Mouse (Mus musculus) intestine, embryonic 16.5 days (tissue): ENCODE data around the gene Rmi2. TPM values are rescaled to one million over a fixed set of nuclear protein-coding genes. Genes with fewer than 3 reads are reported as not detected.
"Not testable (repeated sequence)": the region's sequence is repeated elsewhere in the genome, so short reads cannot be mapped to it uniquely, and the experiment has no call there.

Experiments
- ATAC-seq: fragments of 200-750 bp; cut with Nextera tagmentation; 2 replicates; pipeline ENCODE4 v1.8.0; 2017; ENCODE audit warnings: moderate TSS enrichment, moderate library complexity
- H3K27ac ChIP-seq: fragments of 300-500 bp; sonication (generic); 2 replicates; pipeline ENCODE4 v1.5.1; 2014; ENCODE audit warnings: mild to moderate bottlenecking, low read length
- H3K27me3 ChIP-seq: fragments of 300-500 bp; sonication (generic); replicated peaks from 2 replicates; pipeline ENCODE4 v1.6.1; 2014; ENCODE audit warnings: low read length, control low read depth, mixed read lengths; ENCODE audit not compliant: control insufficient read depth, insufficient read depth
- H3K36me3 ChIP-seq: fragments of 300-500 bp; sonication (generic); 2 replicates; pipeline ENCODE4 v1.6.1; 2014; ENCODE audit warnings: low read length, control low read depth; ENCODE audit not compliant: control insufficient read depth, insufficient read depth
- H3K4me1 ChIP-seq: fragments of 300-500 bp; sonication (generic); 2 replicates; pipeline ENCODE4 v1.6.1; 2014; ENCODE audit warnings: low read length, control low read depth, mixed read lengths; ENCODE audit not compliant: control insufficient read depth, insufficient read depth
- H3K4me2 ChIP-seq: fragments of 300-500 bp; sonication (generic); 2 replicates; pipeline ENCODE4 v1.6.1; 2014; ENCODE audit warnings: low read depth, low read length, control low read depth
- H3K4me3 ChIP-seq: fragments of 300-500 bp; sonication (generic); 2 replicates; pipeline ENCODE4 v1.5.1; 2014; ENCODE audit warnings: mild to moderate bottlenecking, low read length
- H3K9ac ChIP-seq: fragments of 300-500 bp; sonication (generic); 2 replicates; pipeline ENCODE4 v1.6.1; 2014; ENCODE audit warnings: low read depth, low read length
- H3K9me3 ChIP-seq: fragments of 300-500 bp; sonication (generic); 2 replicates; pipeline ENCODE4 v1.6.1; 2016; ENCODE audit warnings: low read length, control low read depth; ENCODE audit not compliant: control insufficient read depth
- WGBS: fragments of 180-500 bp; shearing (Covaris S2); extraction: QIAGEN DNeasy Blood & Tissue Kit; methylation state at CpG from one replicate; pipeline ENCODE4 v1.1.7; 2014; 5-methylcytosine and 5-hydroxymethylcytosine counted together
- polyA plus RNA-seq: library from polyadenylated mRNA; unstranded; fragments of >200 nt; fragmentation: Nextera tagmentation; extraction: Ambion mirVana; gene quantifications from 2 replicates; pipeline ENCODE4 v1.2.1, GENCODE M21; 2015

Rmi2 gene
- polyA plus RNA-seq, 1 experiment from 2014 or later: 2.4 TPM

DNA sequence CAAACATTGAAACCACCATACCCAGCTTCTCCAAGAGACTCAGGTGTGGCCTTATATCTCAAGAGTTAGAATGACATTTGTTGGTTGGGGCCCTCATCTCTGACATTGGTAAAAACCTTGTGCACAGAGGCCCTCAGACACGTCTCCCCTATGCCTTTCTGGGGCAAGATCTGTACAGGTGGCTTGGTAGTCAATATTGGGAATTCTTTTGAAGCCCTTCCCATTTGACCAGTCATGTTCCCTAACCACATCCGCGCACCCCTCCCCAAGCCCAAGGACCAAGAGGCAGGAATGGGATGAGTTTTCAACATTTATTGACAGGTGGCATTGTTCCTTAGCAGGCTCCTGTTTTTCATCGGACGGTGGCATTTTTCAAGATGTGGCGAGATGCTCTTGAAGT lies 38.8 kb upstream of the Rmi2 start, which contains the start of gene Prm2:
TSS of gene Prm2 (minus strand) at position 101 of the 400 bp plus-strand sequence.
- 77% methylated on average over 6 of the region's 6 CpGs for WGBS
- no peak for ATAC-seq

DNA sequence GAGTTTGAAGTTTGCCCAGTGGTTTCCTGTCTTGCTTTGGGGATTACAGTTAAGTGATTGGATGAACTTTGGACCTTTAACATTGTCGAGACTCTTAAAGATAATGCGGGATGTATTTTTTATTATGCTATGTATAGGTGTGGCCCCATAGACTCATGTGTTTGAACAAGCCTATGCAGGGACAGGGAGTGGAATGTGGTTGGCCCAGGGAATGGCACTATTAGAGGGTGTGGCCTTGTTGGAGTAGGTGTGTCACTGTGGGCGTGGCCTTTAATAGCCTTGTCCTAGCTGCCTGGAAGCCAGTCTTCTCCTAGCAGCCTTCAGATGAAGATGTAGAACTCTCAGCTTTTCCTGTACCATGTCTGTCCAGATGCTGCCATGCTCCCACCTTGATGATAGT lies 32.4 kb upstream of the Rmi2 start:
- not testable (repeated sequence) for H3K4me3 ChIP-seq
- ATAC-seq: peak; percentile 97

More for the DNA sequence above, 38.8 kb upstream of the Rmi2 start, which contains the start of gene Prm2:
- Histone ChIP-seq H3K27me3 (peaks cover 4% of the 10 kb centered on the region; the same call in 1 of the 2 replicates), H3K36me3 (no peaks in the 10 kb centered on the region), H3K4me2 (no peak within 1 kb of the TSS), H3K9me3 (no peaks in the 10 kb centered on the region), H3K27ac (no peak within 1 kb of the TSS), H3K4me1 (no peaks in the 10 kb centered on the region), H3K9ac (no peak within 1 kb of the TSS), H3K4me3 (no peak within 1 kb of the TSS)

GRCm38 (mm10) chr16:10805789-10806527 lies 28.9 kb upstream of the Rmi2 start, which contains the start of gene Prm1:
Gene Prm1, minus strand, starts transcription at chr16:10805839.
- no peak within 1 kb of the TSS for H3K4me3 ChIP-seq
- ATAC-seq: no peak
- H3K9me3 ChIP-seq: no peaks in the 10 kb centered on the region
- H3K4me1 ChIP-seq: no peaks in the 10 kb centered on the region
- no peak within 1 kb of the TSS for H3K9ac ChIP-seq
- WGBS: 85% methylated on average over 10 of the region's 10 CpGs
- H3K4me2 ChIP-seq: no peak within 1 kb of the TSS
- no peak within 1 kb of the TSS for H3K27ac ChIP-seq
- H3K36me3 ChIP-seq: no peaks in the 10 kb centered on the region
- H3K27me3 ChIP-seq: no peaks in the 10 kb centered on the region

More for the DNA sequence above, 32.4 kb upstream of the Rmi2 start:
- not testable (repeated sequence) for H3K27me3 ChIP-seq, H3K4me1 ChIP-seq, H3K27ac ChIP-seq, H3K4me2 ChIP-seq, H3K9ac ChIP-seq, H3K9me3 ChIP-seq, H3K36me3 ChIP-seq
- 60% methylated on average over 3 of the region's 3 CpGs for WGBS

DNA sequence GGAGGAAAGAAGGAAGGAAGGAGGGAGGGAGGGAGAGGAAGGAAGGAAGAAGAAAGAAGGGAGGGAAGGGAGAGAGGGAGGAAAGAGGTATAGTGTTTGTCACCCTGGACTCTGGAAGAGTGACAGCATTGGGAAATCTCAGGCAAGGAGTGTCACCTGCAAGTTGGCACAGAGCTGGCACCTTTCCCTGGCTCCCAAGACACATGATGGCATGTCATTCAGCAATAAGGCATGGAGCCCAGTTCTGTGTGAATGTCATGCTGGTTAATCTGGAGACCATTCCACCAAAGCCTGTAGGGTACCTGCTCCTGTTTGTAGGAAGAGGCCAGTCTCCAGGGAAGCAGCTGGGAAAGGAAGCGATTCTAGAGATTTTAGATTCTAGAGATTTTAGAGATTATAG lies 24.5 kb upstream of the Rmi2 start:
- 95% methylated on average over 1 of the region's 1 CpGs for whole genome bisulfite sequencing
- Histone ChIP-seq H3K4me3 (no peak overlapping the region), H3K4me2 (no peak overlapping the region), H3K4me1 (0 out of 2 replicates have a peak, but pooled peaks cover 3% of the 10 kb centered on the region), H3K27ac (no peak overlapping the region), H3K9me3 (no peaks in the 10 kb centered on the region), H3K27me3 (no peaks in the 10 kb centered on the region), H3K36me3 (no peaks in the 10 kb centered on the region), H3K9ac (no peak overlapping the region)
- ATAC-seq: no peak

DNA sequence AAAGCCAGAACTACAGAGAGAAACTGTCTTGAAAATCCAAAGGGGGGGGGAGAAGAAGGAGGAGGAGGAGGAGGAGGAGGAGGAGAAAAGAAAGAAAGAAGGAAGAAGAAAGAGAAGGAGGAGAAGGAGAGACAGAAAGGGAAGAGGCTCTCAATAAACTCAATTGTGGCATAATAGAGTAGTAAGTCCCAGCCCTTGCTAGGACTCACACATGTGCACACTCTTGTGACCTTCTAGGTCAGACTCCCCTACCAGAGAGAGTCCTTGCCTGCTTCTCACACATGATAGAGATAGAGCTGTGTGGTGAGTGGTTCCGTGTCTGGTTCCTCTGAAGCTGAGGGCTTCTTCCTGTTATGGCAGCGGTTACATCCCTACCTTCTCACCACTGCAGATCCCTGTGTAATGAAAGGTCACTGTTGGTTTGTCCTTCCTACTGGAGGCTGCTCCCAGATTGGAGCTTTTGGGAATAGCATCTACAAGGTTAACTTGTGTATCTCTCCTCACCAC lies 21.9 kb upstream of the Rmi2 start, which contains the start of gene Gm11172:
TSS of gene Gm11172 (plus strand) at position 51 of the 507 bp plus-strand sequence.
- WGBS: 82% methylated on average over 2 of the region's 2 CpGs
- Histone ChIP-seq H3K4me2 (no peak within 1 kb of the TSS), H3K27me3 (no peaks in the 10 kb centered on the region), H3K27ac (no peak within 1 kb of the TSS), H3K9me3 (no peaks in the 10 kb centered on the region), H3K4me1 (0 out of 2 replicates have a peak, but pooled peaks cover 3% of the 10 kb centered on the region), H3K36me3 (no peaks in the 10 kb centered on the region), H3K9ac (no peak within 1 kb of the TSS), H3K4me3 (no peak within 1 kb of the TSS)
- no peak for ATAC-seq

DNA sequence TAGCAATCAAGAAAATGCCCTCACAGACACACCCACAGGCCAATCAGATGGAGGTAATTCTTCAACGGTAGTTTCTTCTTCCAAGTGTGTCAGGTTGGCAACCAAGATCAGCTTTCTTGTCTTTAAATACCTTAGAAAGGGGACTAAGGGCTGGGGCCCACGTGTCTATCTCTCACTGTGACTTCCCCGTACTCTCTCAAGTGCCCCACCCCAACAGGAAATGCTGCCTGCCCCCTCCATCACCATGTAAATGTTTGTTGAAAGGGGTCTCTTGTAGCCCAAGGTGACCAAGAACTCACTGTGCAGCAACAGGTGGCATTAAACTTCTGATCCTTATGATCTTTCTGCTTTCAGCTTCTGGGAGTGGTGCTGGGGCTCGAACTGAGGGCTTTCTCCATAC lies 21.1 kb upstream of the Rmi2 start:
- H3K36me3 ChIP-seq: no peaks in the 10 kb centered on the region
- H3K4me3 ChIP-seq: no peak overlapping the region
- WGBS: 73% methylated on average over 4 of the region's 4 CpGs
- H3K9me3 ChIP-seq: no peaks in the 10 kb centered on the region
- ATAC-seq: no peak
- 0 out of 2 replicates have a peak, but pooled peaks cover 3% of the 10 kb centered on the region for H3K4me1 ChIP-seq
- H3K27ac ChIP-seq: no peak overlapping the region
- no peaks in the 10 kb centered on the region for H3K27me3 ChIP-seq
- no peak overlapping the region for H3K4me2 ChIP-seq
- H3K9ac ChIP-seq: no peak overlapping the region

GRCm38 (mm10) chr16:10814864-10815263 lies 20.0 kb upstream of the Rmi2 start:
- Histone ChIP-seq H3K9me3 (no peaks in the 10 kb centered on the region), H3K27ac (no peak overlapping the region), H3K4me2 (no peak overlapping the region), H3K36me3 (no peaks in the 10 kb centered on the region), H3K9ac (no peak overlapping the region), H3K4me1 (0 out of 2 replicates have a peak, but pooled peaks cover 3% of the 10 kb centered on the region), H3K4me3 (no peak overlapping the region), H3K27me3 (no peaks in the 10 kb centered on the region)
- ATAC-seq: peak; percentile 35
- 62% methylated on average over 4 of the region's 4 CpGs for WGBS

DNA sequence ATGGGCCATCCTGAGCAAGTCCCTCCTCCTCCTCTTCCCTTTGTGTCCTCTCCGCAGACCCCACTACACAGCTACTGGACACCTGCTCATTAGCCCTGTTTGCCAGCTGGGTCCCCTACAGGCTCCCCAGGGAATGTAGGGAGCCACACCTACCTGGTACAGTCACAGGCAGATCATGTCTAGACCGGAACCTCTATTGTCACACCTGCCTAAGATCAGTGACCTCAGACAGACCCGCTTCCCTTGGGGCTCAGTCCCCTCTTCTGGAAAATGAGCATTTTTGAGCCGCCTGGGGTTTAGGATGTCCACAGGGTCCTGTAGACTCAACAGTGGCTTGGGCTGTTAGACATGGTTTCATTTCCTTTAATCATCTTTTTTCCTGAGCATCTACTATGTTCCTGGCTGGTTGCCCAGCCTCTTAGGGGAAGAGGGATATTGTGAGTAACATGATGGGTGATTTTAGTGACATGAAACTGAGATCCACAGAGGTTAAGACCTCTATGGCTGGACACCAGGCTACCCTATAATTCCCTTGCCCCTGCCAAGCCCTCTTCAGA lies 16.2 kb upstream of the Rmi2 start:
- H3K4me1 ChIP-seq: 0 out of 2 replicates have a peak, but pooled peaks cover 7% of the 10 kb centered on the region
- no peak for ATAC-seq
- no peak overlapping the region for H3K4me2 ChIP-seq
- H3K27me3 ChIP-seq: no peaks in the 10 kb centered on the region
- H3K9ac ChIP-seq: no peak overlapping the region
- H3K9me3 ChIP-seq: no peaks in the 10 kb centered on the region
- H3K4me3 ChIP-seq: no peak overlapping the region
- H3K27ac ChIP-seq: no peak overlapping the region
- 81% methylated on average over 4 of the region's 4 CpGs for WGBS
- H3K36me3 ChIP-seq: no peaks in the 10 kb centered on the region

DNA sequence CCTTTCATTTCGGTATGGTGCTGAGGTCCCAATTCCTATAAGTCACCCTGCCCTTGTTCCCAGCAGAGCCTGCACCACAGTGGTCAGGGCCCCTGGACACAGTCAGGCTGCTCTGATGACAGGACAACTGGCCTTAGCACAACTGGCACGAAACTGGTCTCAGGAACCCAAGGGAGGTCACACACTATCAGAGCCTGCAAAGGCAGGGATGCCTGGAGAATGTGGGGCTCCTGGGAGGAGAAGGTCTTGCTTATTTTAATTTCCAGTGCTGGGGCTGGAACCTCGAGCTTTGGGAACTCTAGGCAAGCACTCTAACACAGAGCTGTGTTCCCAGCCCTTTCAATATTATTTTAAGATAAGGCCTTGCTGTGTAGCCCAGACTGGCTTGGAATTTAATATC lies 14.9 kb upstream of the Rmi2 start:
- no peak overlapping the region for H3K27ac ChIP-seq
- no peak overlapping the region for H3K4me2 ChIP-seq
- no peak for ATAC-seq
- no peak overlapping the region for H3K9ac ChIP-seq
- H3K36me3 ChIP-seq: no peaks in the 10 kb centered on the region
- no peaks in the 10 kb centered on the region for H3K9me3 ChIP-seq
- 76% methylated on average over 3 of the region's 3 CpGs for WGBS
- H3K4me3 ChIP-seq: no peak overlapping the region
- 0 out of 2 replicates have a peak, but pooled peaks cover 4% of the 10 kb centered on the region for H3K4me1 ChIP-seq
- no peaks in the 10 kb centered on the region for H3K27me3 ChIP-seq
